Comparison of ENCODE assay signal across 10 mouse cellular contexts in the genomic region with DNA sequence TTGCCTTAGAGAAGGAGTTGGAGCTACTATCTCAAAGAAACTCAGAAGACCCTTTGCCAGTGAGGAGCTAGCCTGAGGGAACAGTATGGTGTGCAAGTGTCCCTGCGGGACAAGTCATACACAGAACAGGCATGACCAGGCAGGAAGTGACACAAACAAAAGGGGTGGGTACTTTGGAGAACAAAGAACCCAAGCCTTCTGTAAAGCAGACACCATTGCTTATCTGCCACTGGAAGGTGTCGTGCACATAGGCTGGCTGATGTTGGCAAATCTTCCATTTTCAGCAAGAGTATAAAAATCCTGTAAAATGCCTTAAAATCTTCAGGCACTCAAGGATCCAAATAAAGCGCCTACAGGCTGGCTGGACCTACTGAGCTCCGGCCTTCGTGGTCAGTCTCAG. TPM values are rescaled to one million over a fixed set of nuclear protein-coding genes. Genes with fewer than 3 reads are reported as not detected.
A peak's percentile ranks its signal among the peaks of the same experiment; 100 is the strongest.
DNase-seq lines count a peak whose midpoint lies in the region; ATAC-seq and TF ChIP-seq lines count a peak whose summit lies in the region.
"Had no signal": no experiment of that assay in that cellular context is flagged by ENCODE, and none has a peak within 500 bp of the region (broad histone marks: within the 10 kb centered on the region; RNA-seq: fewer than 3 reads in every experiment).

No protein-coding gene starts in this region.

- H3K4me1 ChIP-seq in MEL (ENCODE audit: control insufficient read depth in 1 of 2, insufficient read depth in 2 of 2, low read length in 2 of 2) = peaks cover 20 to 21% of the 10 kb centered on the region in 2 experiments
- peaks cover 28% of the 10 kb centered on the region for H3K4me1 ChIP-seq in liver, embryonic 13.5 days (replicated peaks)
- no peaks in the 10 kb centered on the region for H3K4me1 ChIP-seq in kidney, adult 2 months (ENCODE audit: control insufficient read depth, insufficient read depth, low read length)

- H3K27ac ChIP-seq in MEL (ENCODE audit: control insufficient read depth, low read depth, low read length) = peak overlapping the region; percentile 68
- no peak overlapping the region; the same call in 1 of the 2 replicates for H3K27ac ChIP-seq in liver, embryonic 13.5 days
- no peak overlapping the region for H3K27ac ChIP-seq in kidney, adult 2 months (ENCODE audit: insufficient read depth, low read depth, low read length)

- TF ChIP-seq RAD21 in MEL (IDR thresholded peaks at IDR 0.05; ENCODE audit: low read depth, low read length) = no peak

- peak overlapping the region; percentile 36 for H3K4me2 ChIP-seq in liver, embryonic 13.5 days

- H3K79me2 ChIP-seq in MEL (ENCODE audit: control insufficient read depth, insufficient read depth, low read length, poor library complexity) = peaks cover 2% of the 10 kb centered on the region; the same call in 1 of the 2 replicates

- peaks cover 0 to 24% of the 10 kb centered on the region in 2 experiments; a peak in 2 of 4 replicates for H3K36me3 ChIP-seq in MEL (ENCODE audit: control insufficient read depth in 1 of 2, insufficient read depth in 2 of 2, low read length in 2 of 2)
- H3K36me3 ChIP-seq in liver, embryonic 13.5 days = no peaks in the 10 kb centered on the region
- no peaks in the 10 kb centered on the region for H3K36me3 ChIP-seq in splenic B cell, adult 2 months (ENCODE audit: control insufficient read depth, insufficient read depth, low read length, poor library complexity, severe bottlenecking)
- no peaks in the 10 kb centered on the region for H3K36me3 ChIP-seq in kidney, adult 2 months (ENCODE audit: control insufficient read depth, insufficient read depth, low read length)

- peak overlapping the region; percentile 61 for H3K9ac ChIP-seq in MEL (ENCODE audit: control insufficient read depth, low read depth, low read length, poor library complexity, severe bottlenecking)
- H3K9ac ChIP-seq in liver, embryonic 13.5 days = no peak overlapping the region

- no peaks in the 10 kb centered on the region for H3K9me3 ChIP-seq in MEL (replicated peaks; ENCODE audit: insufficient read depth, low read length)
- no peaks in the 10 kb centered on the region for H3K9me3 ChIP-seq in liver, embryonic 13.5 days (replicated peaks)

- peak; percentile 55 for DNase-seq in B cell, adult 2 months
- DNase-seq in MEL (ENCODE audit: low read depth, low spot score) = peak; percentile 84
- no peak for DNase-seq in liver, embryonic 13.5 days
- peak; percentile 65 for DNase-seq in splenic B cell, adult 2 months (ENCODE audit: low read depth, low spot score)
- DNase-seq in kidney, adult 2 months = no peak
- no peak for DNase-seq in urinary bladder, adult 18-20 months (ENCODE audit: low spot score in 2 of 2)
- no peak for DNase-seq in adrenal gland, postnatal 14 days
- DNase-seq: cerebellum, postnatal 36 days; gastrocnemius, postnatal 14 days had no signal

- TF ChIP-seq EP300 in MEL (IDR thresholded peaks at IDR 0.05; ENCODE audit: low read depth in 1 of 2, low read length in 2 of 2) = peak in 1 of 2 experiments; percentile 36; a peak in 2 of 4 replicates

- 8% methylated on average over 5 of the region's 5 CpGs for WGBS in liver, embryonic 13.5 days (ENCODE audit: insufficient replicate concordance)
- WGBS in kidney, adult 2 months = 81% methylated on average over 5 of the region's 5 CpGs

- TF ChIP-seq POLR2A in MEL (IDR thresholded peaks at IDR 0.05; ENCODE audit: control insufficient read depth in 1 of 2, insufficient read depth in 1 of 2, low read depth in 1 of 2, low read length in 2 of 2, poor library complexity in 1 of 2) = peak in 1 of 2 experiments; percentile 79; a peak in 2 of 4 replicates
- no peak for TF ChIP-seq POLR2A in kidney, adult 2 months (IDR thresholded peaks at IDR 0.05; ENCODE audit: low read depth, low read length)

- H3K4me3 ChIP-seq in MEL (ENCODE audit: control insufficient read depth in 1 of 2, insufficient read depth in 1 of 2, low read depth in 2 of 2, low read length in 2 of 2) = peak overlapping the region; percentile 7 to 36
- H3K4me3 ChIP-seq in liver, embryonic 13.5 days (replicated peaks) = no peak overlapping the region
- H3K4me3 ChIP-seq in kidney, adult 2 months (ENCODE audit: insufficient read depth, low read depth, low read length) = no peak overlapping the region

- peak; percentile 66 for ATAC-seq in liver, embryonic 13.5 days (ENCODE audit: low read depth)
- ATAC-seq: forebrain, embryonic 14.5 days had no signal

- no peaks in the 10 kb centered on the region for H3K27me3 ChIP-seq in MEL (ENCODE audit: control insufficient read depth in 1 of 2, insufficient read depth in 2 of 2, low read length in 2 of 2)
- no peaks in the 10 kb centered on the region for H3K27me3 ChIP-seq in liver, embryonic 13.5 days
- no peaks in the 10 kb centered on the region for H3K27me3 ChIP-seq in splenic B cell, adult 2 months (ENCODE audit: control insufficient read depth, insufficient read depth, low read length, poor library complexity, severe bottlenecking)
- no peaks in the 10 kb centered on the region for H3K27me3 ChIP-seq in kidney, adult 2 months (replicated peaks; ENCODE audit: control insufficient read depth, insufficient read depth, low read length)

- no peak for TF ChIP-seq CTCF in MEL (IDR thresholded peaks at IDR 0.05 in 2 of 3, conservative IDR thresholded peaks at IDR 0.05 in 1 of 3; ENCODE audit: control insufficient read depth in 1 of 3, insufficient read depth in 1 of 3, low read depth in 2 of 3, low read length in 3 of 3, poor library complexity in 1 of 3, severe bottlenecking in 1 of 3)
- no peak for TF ChIP-seq CTCF in kidney, adult 2 months (conservative IDR thresholded peaks at IDR 0.05; ENCODE audit: insufficient read depth, insufficient read length, low read depth, low read length)

TF ChIP-seq in MEL, 35 proteins besides CTCF, POLR2A, EP300 and RAD21 (continues in another document):
- TF ChIP-seq GABPA (IDR thresholded peaks at IDR 0.05; ENCODE audit: low read depth, low read length) (no peak), MYB (IDR thresholded peaks at IDR 0.05; ENCODE audit: low read depth, low read length) (no peak), NRF1 (IDR thresholded peaks at IDR 0.05; ENCODE audit: insufficient read depth, low read depth, low read length, poor library complexity, severe bottlenecking) (no peak), KAT2A (conservative IDR thresholded peaks at IDR 0.05; ENCODE audit: low read depth, low read length) (no peak), MEF2A (IDR thresholded peaks at IDR 0.05; ENCODE audit: extremely low read depth, insufficient replicate concordance, low read depth, low read length, poor library complexity, severe bottlenecking) (no peak), MAX (IDR thresholded peaks at IDR 0.05; ENCODE audit: low read length) (peak; percentile 70), RCOR1 (IDR thresholded peaks at IDR 0.05; ENCODE audit: low read depth, low read length) (no peak), BHLHE40 (IDR thresholded peaks at IDR 0.05; ENCODE audit: borderline replicate concordance, low read depth, low read length) (no peak), UBTF (IDR thresholded peaks at IDR 0.05; ENCODE audit: borderline replicate concordance, insufficient read depth, low read depth, low read length) (no peak), MXI1 (IDR thresholded peaks at IDR 0.05; ENCODE audit: low read depth, low read length) (peak; percentile 62; the same call in 1 of the 2 replicates), NELFE (IDR thresholded peaks at IDR 0.05; ENCODE audit: low read depth, low read length) (peak; percentile 73), ETS1 (IDR thresholded peaks at IDR 0.05; ENCODE audit: low read depth, low read length) (peak; percentile 31; the same call in 1 of the 2 replicates), ZC3H11A (IDR thresholded peaks at IDR 0.05; ENCODE audit: low read depth, low read length) (no peak), CHD2 (IDR thresholded peaks at IDR 0.05; ENCODE audit: low read length) (no peak), ZMIZ1 (IDR thresholded peaks at IDR 0.05; ENCODE audit: low read depth, low read length) (0 out of 2 replicates have a peak, but pooled peaks have one; percentile 57), SMC3 (IDR thresholded peaks at IDR 0.05; ENCODE audit: low read depth, low read length) (no peak), TBP (IDR thresholded peaks at IDR 0.05; ENCODE audit: low read depth, low read length) (peak; percentile 83), HCFC1 (IDR thresholded peaks at IDR 0.05; ENCODE audit: low read depth, low read length) (0 out of 2 replicates have a peak, but pooled peaks have one; percentile 45), MAFK (IDR thresholded peaks at IDR 0.05; ENCODE audit: borderline replicate concordance, low read depth, low read length) (no peak), POLR2AphosphoS5 (IDR thresholded peaks at IDR 0.05; ENCODE audit: borderline replicate concordance, low read depth, low read length) (no peak), TCF12 (IDR thresholded peaks at IDR 0.05; ENCODE audit: low read depth, low read length) (peak; percentile 49; the same call in 1 of the 2 replicates), ZNF384 (IDR thresholded peaks at IDR 0.05; ENCODE audit: low read depth, low read length) (no peak), MYC (IDR thresholded peaks at IDR 0.05; ENCODE audit: low read depth, low read length) (peak; percentile 56; the same call in 1 of the 2 replicates), ZKSCAN1 (IDR thresholded peaks at IDR 0.05; ENCODE audit: low read depth, low read length) (no peak), SIN3A (IDR thresholded peaks at IDR 0.05; ENCODE audit: low read length) (no peak), E2F4 (IDR thresholded peaks at IDR 0.05; ENCODE audit: borderline replicate concordance, low read depth, low read length) (no peak), CHD1 (IDR thresholded peaks at IDR 0.05; ENCODE audit: low read depth, low read length) (0 out of 2 replicates have a peak, but pooled peaks have one; percentile 59), POLR2AphosphoS2 (IDR thresholded peaks at IDR 0.05; ENCODE audit: low read length) (peak; percentile 65; the same call in 1 of the 2 replicates), TAL1 (IDR thresholded peaks at IDR 0.05; ENCODE audit: low read length) (no peak), GATA1 (IDR thresholded peaks at IDR 0.05; ENCODE audit: low read depth, low read length) (peak; percentile 77), USF2 (IDR thresholded peaks at IDR 0.05; ENCODE audit: borderline replicate concordance in 1 of 2, insufficient read depth in 1 of 2, low read depth in 1 of 2, low read length in 2 of 2) (no peak), ELF1 (IDR thresholded peaks at IDR 0.05; ENCODE audit: low read depth, low read length) (no peak)

RNA-seq across cellular contexts. Expression of a gene that starts 25.9 kb away (rescaled TPM):
- total RNA-seq in MEL (2012; rRNA removed) = 125 and 133 TPM in 2 replicates
- polyA plus RNA-seq in MEL (2012; ENCODE audit: insufficient read depth in 1 of 2, insufficient read length in 2 of 2, low read depth in 1 of 2, low replicate concordance in 2 of 2, missing spikeins in 1 of 2) = 100 to 1,000 TPM; 155 to 245 TPM
- polyA plus RNA-seq in liver, embryonic 13.5 days (2015; fragmentation: Nextera tagmentation; extraction: Ambion mirVana) = 15.0 and 20.3 TPM in 2 replicates
- polyA plus RNA-seq in kidney, adult 2 months (2012; rRNA removed) = 0.07 and 0.36 TPM in 2 replicates
- 2.2 and 2.5 TPM in 2 replicates for total RNA-seq in adrenal gland, postnatal 14 days (2021)

Comparison
In these comparisons a context has a peak if more than half of its experiments do, and no peak if none do; other contexts are left out.
1. DNase-seq: peak in B cell, adult 2 months (2 of 2), MEL (single experiment) and splenic B cell, adult 2 months (single experiment); none in liver, embryonic 13.5 days (single experiment), kidney, adult 2 months (single experiment), urinary bladder, adult 18-20 months (0 of 2) and adrenal gland, postnatal 14 days (single experiment).
2. H3K4me3 ChIP-seq: peak in MEL (2 of 2); none in liver, embryonic 13.5 days (single experiment) and kidney, adult 2 months (single experiment).
3. RNA of a gene that starts 25.9 kb away (polyA plus RNA-seq): 155 to 245 TPM in MEL and 15.0 to 20.3 TPM in liver, embryonic 13.5 days; 0.07 to 0.36 TPM in kidney, adult 2 months; every median in the first group is over 10 times any median in the second.